Mouse (Mus musculus) central nervous system, embryonic 18 days (tissue): Measurements from ENCODE around the gene Orc4. TPM values are rescaled to one million over a fixed set of nuclear protein-coding genes. Genes with fewer than 3 reads are reported as not detected.

Experiments
- polyA plus RNA-seq: library from polyadenylated mRNA; depleted of rRNA; stranded (reverse); fragments of >200 nt; gene quantifications from 2 replicates; pipeline ENCODE4 v1.2.3, GENCODE M21; 2012; rRNA removed

The Orc4 gene
- polyA plus RNA-seq: 79.8 and 87.4 TPM in 2 replicates

GRCm38 (mm10) chr2:48950252-48950315 lies at the start of gene Orc4:
TSS of gene Orc4 (minus strand) at chr2:48950277.

GRCm38 (mm10) chr2:48948841-48949584 lies 1.1 kb downstream of the Orc4 start, which contains the start of gene Mbd5:
TSS of gene Mbd5 (plus strand) at chr2:48949508.

Other genes starting within 250 kb of the Orc4 start
- gene Acvr2a, start 136.2 kb downstream of the Orc4 start, polyA plus RNA-seq: 50.8 and 54.1 TPM in 2 replicates
- gene Mbd5, start 769 bp downstream of the Orc4 start, polyA plus RNA-seq: 18.2 and 19.9 TPM in 2 replicates